Mouse (Mus musculus) brain, embryonic 14.5 days (tissue): ENCODE results near the gene Il5ra.

Experiments used
- CTCF ChIP-seq: fragments of 200-500 bp; IDR thresholded peaks from 2 replicates; pipeline ENCODE4 v1.5.1; 2012; ENCODE audit warnings: inconsistent platforms, mild to moderate bottlenecking, moderate library complexity, borderline replicate concordance; ENCODE audit not compliant: insufficient read depth, insufficient read length; ENCODE audit errors: extremely low read depth
- POLR2A ChIP-seq: fragments of 200-500 bp; IDR thresholded peaks from 2 replicates; pipeline ENCODE4 v1.6.1; 2012; ENCODE audit warnings: mild to moderate bottlenecking, inconsistent platforms, borderline replicate concordance; ENCODE audit not compliant: poor library complexity, insufficient read depth, insufficient read length, severe bottlenecking; ENCODE audit errors: extremely low read depth

- TF ChIP-seq CTCF: no peak
- no peak for TF ChIP-seq POLR2A
Observed at GRCm38 (mm10) chr6:106740244-106740825, 8.5 kb downstream of the Il5ra start.
